Mouse (Mus musculus) gastrocnemius, adult 8-10 months (tissue): ENCODE measurements around the gene Sytl3. TPM values are rescaled to one million over a fixed set of nuclear protein-coding genes. Genes with fewer than 3 reads are reported as not detected.
"Not testable (repeated sequence)": the region's sequence is repeated elsewhere in the genome, so short reads cannot be mapped to it uniquely, and the experiment has no call there.

ENCODE experiments used
- DNase-seq, 2 experiments: peaks; one replicate each; pipeline ENCODE4 v3.0.0; 2022; ENCODE audit warnings: low spot score in 2 of 2
- total RNA-seq, 4 experiments: library from RNA; stranded (reverse); gene quantifications; 2 replicates each; pipeline ENCODE4 v1.2.4; 2022

The Sytl3 gene
- under 1 TPM in 1 of 4 experiments, not detected in 3; 0.51 TPM for total RNA-seq

GRCm38 (mm10) chr17:6658801-6659200, at the start of gene Sytl3:
Sytl3 (plus strand) TSS chr17:6659093.
- not testable (repeated sequence) for DNase-seq

- not testable (repeated sequence) for DNase-seq
Measured at GRCm38 (mm10) chr17:6613524-6613923, 45.4 kb upstream of the Sytl3 start.

GRCm38 (mm10) chr17:6614316-6614715, 44.6 kb upstream of the Sytl3 start:
- DNase-seq: not testable (repeated sequence)

- DNase-seq: not testable (repeated sequence)
Measured at GRCm38 (mm10) chr17:6616731-6617130, 42.2 kb upstream of the Sytl3 start.

- DNase-seq: not testable (repeated sequence)
Measured at GRCm38 (mm10) chr17:6617689-6618400, 41.0 kb upstream of the Sytl3 start.

- DNase-seq: not testable (repeated sequence)
Measured at GRCm38 (mm10) chr17:6619271-6619670, 39.6 kb upstream of the Sytl3 start.

- DNase-seq: not testable (repeated sequence)
Measured at GRCm38 (mm10) chr17:6620035-6620434, 38.9 kb upstream of the Sytl3 start.

- DNase-seq: not testable (repeated sequence)
Measured at GRCm38 (mm10) chr17:6620730-6621451, 38.0 kb upstream of the Sytl3 start.

- not testable (repeated sequence) for DNase-seq
Measured at GRCm38 (mm10) chr17:6621976-6622375, 36.9 kb upstream of the Sytl3 start.

GRCm38 (mm10) chr17:6624926-6625558, 33.9 kb upstream of the Sytl3 start:
- DNase-seq: not testable (repeated sequence)

- not testable (repeated sequence) for DNase-seq
Measured at GRCm38 (mm10) chr17:6630398-6630797, 28.5 kb upstream of the Sytl3 start.

GRCm38 (mm10) chr17:6632850-6633249, 26.0 kb upstream of the Sytl3 start:
- DNase-seq: not testable (repeated sequence)

GRCm38 (mm10) chr17:6635781-6636180, 23.1 kb upstream of the Sytl3 start:
- DNase-seq: not testable (repeated sequence)

- DNase-seq: no peak
Measured at GRCm38 (mm10) chr17:6636861-6637260, 22.0 kb upstream of the Sytl3 start.

- not testable (repeated sequence) for DNase-seq
Measured at GRCm38 (mm10) chr17:6637434-6637833, 21.5 kb upstream of the Sytl3 start.

GRCm38 (mm10) chr17:6638444-6638843, 20.4 kb upstream of the Sytl3 start:
- DNase-seq: not testable (repeated sequence)

GRCm38 (mm10) chr17:6639486-6639885, 19.4 kb upstream of the Sytl3 start:
- not testable (repeated sequence) for DNase-seq

GRCm38 (mm10) chr17:6640044-6640637, 18.8 kb upstream of the Sytl3 start:
- DNase-seq: not testable (repeated sequence)

GRCm38 (mm10) chr17:6640771-6641429, 18.0 kb upstream of the Sytl3 start:
- not testable (repeated sequence) for DNase-seq

GRCm38 (mm10) chr17:6644210-6644609, 14.7 kb upstream of the Sytl3 start:
- DNase-seq: not testable (repeated sequence)

- DNase-seq: not testable (repeated sequence)
Measured at GRCm38 (mm10) chr17:6644673-6645072, 14.2 kb upstream of the Sytl3 start.
